Mouse (Mus musculus) lung, adult 2 months (tissue): ENCODE data around the gene Gpm6b.

Experiments
- CTCF ChIP-seq: fragments of 200-500 bp; IDR thresholded peaks from 2 replicates; pipeline ENCODE4 v1.5.1; 2011; ENCODE audit warnings: mild to moderate bottlenecking, low read length, control low read depth; ENCODE audit not compliant: insufficient read depth
- POLR2A ChIP-seq: fragments of 200-500 bp; IDR thresholded peaks from 2 replicates; pipeline ENCODE4 v1.6.1; 2011; ENCODE audit warnings: low read depth, mild to moderate bottlenecking, control low read depth, low read length, borderline replicate concordance; ENCODE audit errors: extremely low read depth

DNA sequence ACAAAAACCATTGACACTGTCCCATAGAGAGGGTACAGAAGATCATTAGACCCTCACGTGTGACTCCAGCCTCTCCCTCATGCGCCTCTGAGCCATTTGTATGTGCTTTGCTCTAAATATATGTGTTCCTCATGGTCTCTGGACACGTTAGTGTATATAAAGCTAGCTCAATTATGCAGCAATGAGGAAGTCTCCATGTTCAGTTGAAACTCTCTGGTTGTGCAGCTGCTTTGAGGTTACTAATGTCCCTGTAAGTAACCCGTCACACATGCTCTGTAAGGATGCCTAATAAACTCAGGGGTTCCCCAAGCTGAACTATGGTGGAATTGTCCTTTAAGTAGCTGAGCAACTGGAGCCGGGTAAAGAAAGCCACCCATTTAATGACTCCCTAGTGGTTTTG, 88.9 kb downstream of the Gpm6b start:
- TF ChIP-seq CTCF, result no peak
- no peak for TF ChIP-seq POLR2A
